Mouse (Mus musculus) embryonic facial prominence, embryonic 11.5 days (tissue): ENCODE data around the gene Mmrn2. TPM values are rescaled to one million over a fixed set of nuclear protein-coding genes. Genes with fewer than 3 reads are reported as not detected.
"Not testable (repeated sequence)": the region's sequence is repeated elsewhere in the genome, so short reads cannot be mapped to it uniquely, and the experiment has no call there.

Source experiments
- ATAC-seq: fragments of 200-750 bp; cut with Nextera tagmentation; replicated peaks from 2 replicates; pipeline ENCODE4 v1.8.0; 2017; ENCODE audit warnings: low read depth; ENCODE audit not compliant: insufficient number of reproducible peaks, low FRiP score, low TSS enrichment
- DNase-seq: peaks from one replicate; pipeline ENCODE4 v3.0.0-alpha.2; 2015; ENCODE audit warnings: low spot score
- H3K27ac ChIP-seq: fragments of 300-500 bp; sonication (generic); replicated peaks from 2 replicates; pipeline ENCODE4 v1.5.1; 2014; ENCODE audit warnings: mild to moderate bottlenecking, low read depth, low read length, control low read depth
- H3K27me3 ChIP-seq: fragments of 300-500 bp; sonication (generic); 2 replicates; pipeline ENCODE4 v1.6.1; 2014; ENCODE audit warnings: mild to moderate bottlenecking, low read length, moderate library complexity, mixed read lengths; ENCODE audit not compliant: control insufficient read depth, insufficient read depth
- H3K36me3 ChIP-seq: fragments of 300-500 bp; sonication (generic); replicated peaks from 2 replicates; pipeline ENCODE4 v1.6.1; 2014; ENCODE audit warnings: low read depth, mild to moderate bottlenecking, low read length, moderate library complexity, mixed read lengths; ENCODE audit not compliant: control insufficient read depth, insufficient read depth
- H3K4me1 ChIP-seq: fragments of 300-500 bp; sonication (generic); 2 replicates; pipeline ENCODE4 v1.6.1; 2014; ENCODE audit warnings: low read length, mixed read lengths; ENCODE audit not compliant: control insufficient read depth, insufficient read depth
- H3K4me2 ChIP-seq: fragments of 300-500 bp; sonication (generic); 2 replicates; pipeline ENCODE4 v1.6.1; 2014; ENCODE audit warnings: low read depth, mild to moderate bottlenecking, control low read depth, low read length, moderate library complexity
- H3K4me3 ChIP-seq: fragments of 300-500 bp; sonication (generic); 2 replicates; pipeline ENCODE4 v1.5.1; 2014; ENCODE audit warnings: low read depth, low read length, control low read depth
- H3K9ac ChIP-seq: fragments of 300-500 bp; sonication (generic); replicated peaks from 2 replicates; pipeline ENCODE4 v1.6.1; 2014; ENCODE audit warnings: mild to moderate bottlenecking, control low read depth, low read length
- H3K9me3 ChIP-seq: fragments of 300-500 bp; sonication (generic); replicated peaks from 2 replicates; pipeline ENCODE4 v1.6.1; 2016; ENCODE audit warnings: mild to moderate bottlenecking, low read length, inconsistent platforms, mixed read lengths; ENCODE audit not compliant: control insufficient read depth
- WGBS: fragments of 180-500 bp; shearing (Covaris S2); extraction: QIAGEN DNeasy Blood & Tissue Kit; methylation state at CpG from one replicate; pipeline ENCODE4 v1.1.7; 2014; 5-methylcytosine and 5-hydroxymethylcytosine counted together
- polyA plus RNA-seq: library from polyadenylated mRNA; unstranded; fragments of >200 nt; fragmentation: Nextera tagmentation; extraction: Ambion mirVana; gene quantifications from 2 replicates; pipeline ENCODE4 v1.2.1, GENCODE M21; 2014

The Mmrn2 gene
- polyA plus RNA-seq, 1 experiment from 2014 or later = 5.4 TPM

DNA sequence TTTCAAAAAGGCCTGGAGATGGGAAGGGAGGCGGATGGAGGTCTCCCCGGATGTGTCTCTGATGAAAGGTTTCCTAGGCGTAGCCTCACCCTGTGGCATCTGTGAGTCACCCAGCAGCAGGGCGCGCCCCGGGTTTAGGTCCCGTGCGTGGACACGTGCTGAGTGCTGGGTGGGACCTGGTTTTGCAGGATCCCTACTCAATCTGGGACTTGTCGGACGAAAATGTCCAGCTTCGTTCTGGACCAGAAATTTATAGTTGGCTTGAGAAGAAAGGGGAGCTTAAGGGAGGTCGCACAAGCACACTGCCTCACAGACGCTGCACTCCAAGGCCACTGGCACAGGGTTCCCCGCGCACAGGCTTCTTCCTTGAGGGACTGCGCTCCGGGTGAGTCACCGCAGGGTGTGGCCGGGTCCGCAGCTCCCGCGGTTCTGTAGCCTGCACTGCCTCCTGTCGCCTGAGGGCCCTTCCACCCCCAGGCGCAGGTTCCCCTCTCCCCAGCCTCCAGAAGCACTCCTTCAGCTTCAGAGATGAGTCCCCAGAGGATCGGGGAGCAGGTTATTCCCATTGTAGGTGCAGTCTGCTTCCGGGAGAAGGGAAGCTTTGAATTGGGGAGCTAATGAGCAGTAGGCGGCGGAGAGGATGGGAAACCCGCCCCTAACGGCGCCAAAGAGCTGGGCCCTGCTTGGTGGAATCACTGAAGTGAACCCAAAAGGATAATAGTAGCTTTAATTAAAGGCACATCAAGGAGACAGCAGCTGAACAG is 11.6 kb upstream of the Mmrn2 start:
- peak overlapping the region; percentile 32 for H3K4me3 ChIP-seq
- peak; percentile 82 for ATAC-seq
- 2% methylated on average over 32 of the region's 32 CpGs for WGBS
- H3K27ac ChIP-seq = no peak overlapping the region
- peak; percentile 58 for DNase-seq
- no peaks in the 10 kb centered on the region for H3K36me3 ChIP-seq
- H3K9me3 ChIP-seq = no peaks in the 10 kb centered on the region
- peak overlapping the region; percentile 54 for H3K9ac ChIP-seq
- H3K4me1 ChIP-seq = no peaks in the 10 kb centered on the region
- H3K4me2 ChIP-seq = peak overlapping the region; percentile 67
- H3K27me3 ChIP-seq = peaks cover 6% of the 10 kb centered on the region

DNA sequence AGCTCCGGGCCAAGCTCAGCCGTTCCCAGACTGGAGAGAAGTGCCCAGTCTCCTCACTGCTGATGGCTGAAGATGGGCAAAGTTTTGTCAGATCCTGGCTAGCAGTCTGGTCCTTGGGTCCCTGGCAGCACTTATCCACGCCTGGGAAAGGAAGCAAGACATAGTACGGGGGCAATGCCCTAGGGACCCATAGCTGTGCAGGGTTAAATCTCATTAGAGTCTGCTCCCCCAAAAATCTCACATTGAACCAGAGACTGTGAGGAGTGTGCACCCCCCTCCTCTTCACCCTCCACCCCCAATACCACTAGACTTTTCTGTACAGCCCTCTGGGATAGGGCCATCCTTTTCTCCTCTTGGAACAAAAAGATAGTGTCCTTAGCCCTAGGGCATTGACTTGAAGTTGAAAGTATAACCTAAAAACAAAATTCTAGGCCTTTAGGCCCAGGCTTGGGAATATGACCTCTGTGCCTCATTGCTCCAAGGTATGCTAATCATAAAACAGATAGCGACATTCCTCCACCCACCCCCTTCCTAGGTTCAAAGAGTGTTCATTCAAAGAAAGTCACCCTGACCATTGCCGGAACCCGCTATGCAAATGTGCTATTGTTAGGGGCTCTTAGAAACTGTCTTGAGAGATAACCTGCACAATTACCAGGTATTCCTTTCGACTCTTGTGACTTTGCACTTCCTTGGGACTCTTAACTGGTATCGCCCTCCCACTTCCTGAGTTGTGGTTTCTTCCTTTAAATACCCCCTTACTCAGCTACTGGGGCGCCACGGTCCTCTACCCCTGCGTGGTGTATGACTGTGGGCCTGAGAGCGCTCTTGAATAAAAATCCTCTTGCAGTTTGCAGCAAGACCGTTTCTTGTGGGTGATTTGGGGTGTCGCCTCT is 10.8 kb upstream of the Mmrn2 start:
- WGBS = 76% methylated on average over 15 of the region's 15 CpGs
- not testable (repeated sequence) for H3K4me1 ChIP-seq, ATAC-seq, DNase-seq, H3K27ac ChIP-seq, H3K9me3 ChIP-seq, H3K27me3 ChIP-seq, H3K36me3 ChIP-seq, H3K9ac ChIP-seq
- Histone ChIP-seq H3K4me3 (peak overlapping the region; percentile 32), H3K4me2 (peak overlapping the region; percentile 67)

DNA sequence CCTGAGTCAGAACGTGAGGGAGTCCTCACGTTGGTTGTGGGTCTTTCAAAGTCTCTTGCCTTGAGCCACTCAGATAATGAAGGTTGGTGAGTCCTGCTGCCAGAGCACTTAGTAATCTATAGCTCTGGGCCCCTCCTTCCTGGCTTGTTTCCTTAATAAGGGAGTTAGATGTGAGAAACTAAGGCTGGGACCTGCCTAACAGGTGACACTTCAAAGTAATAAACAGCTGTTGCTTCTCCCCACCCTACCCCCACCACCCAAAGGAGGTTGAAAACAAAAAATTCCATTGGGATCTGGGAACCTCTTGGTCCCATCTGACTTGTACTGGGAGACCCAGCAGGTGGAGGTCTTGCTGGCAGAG is 10.1 kb upstream of the Mmrn2 start:
- Histone ChIP-seq H3K9ac (no peak overlapping the region), H3K36me3 (no peaks in the 10 kb centered on the region), H3K9me3 (no peaks in the 10 kb centered on the region), H3K4me2 (no peak overlapping the region), H3K4me3 (no peak overlapping the region), H3K4me1 (no peaks in the 10 kb centered on the region), H3K27ac (no peak overlapping the region), H3K27me3 (peaks cover 6% of the 10 kb centered on the region)
- ATAC-seq (no peak), DNase-seq (no peak)
- WGBS = 95% methylated on average over 2 of the region's 2 CpGs

DNA sequence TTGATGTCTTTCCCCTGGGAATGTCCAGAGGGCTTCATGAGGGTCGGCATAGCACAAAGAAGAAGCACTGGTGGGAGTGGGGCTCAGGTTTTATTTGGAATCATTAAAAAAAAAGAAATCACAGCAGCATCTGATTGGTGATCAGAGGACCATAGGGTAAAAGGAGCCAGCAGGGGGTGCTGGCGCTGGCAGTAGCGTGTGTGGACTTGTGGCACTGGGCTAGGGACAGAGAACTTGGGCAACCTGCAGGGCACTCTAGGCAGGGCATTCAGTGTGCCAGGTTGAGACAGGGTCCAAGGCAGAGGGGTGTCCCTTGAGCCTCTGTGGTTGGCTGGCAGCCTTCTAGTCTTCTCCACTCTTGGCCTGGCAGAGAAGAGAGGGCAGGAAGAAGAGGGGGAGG is 5.1 kb upstream of the Mmrn2 start:
- no peak for ATAC-seq

DNA sequence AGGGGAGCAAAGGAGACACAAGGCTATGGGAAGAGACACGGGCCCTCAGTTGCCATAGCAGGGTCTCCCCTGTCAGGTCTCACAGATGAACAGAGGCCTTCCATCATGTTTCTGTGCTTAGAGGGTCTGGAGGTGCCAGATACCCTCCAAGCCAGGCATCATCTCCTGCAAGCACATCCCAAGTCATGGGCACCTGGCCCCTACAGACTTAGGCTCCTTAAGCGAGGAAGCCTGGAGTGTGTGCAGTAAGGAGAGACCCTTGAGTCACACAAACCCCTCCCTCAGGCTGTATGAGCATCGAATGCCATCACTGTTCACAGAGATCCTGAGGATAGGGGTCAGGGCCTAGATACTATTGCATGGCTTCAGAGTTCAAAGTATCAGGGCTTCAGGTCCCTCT is 4.3 kb upstream of the Mmrn2 start:
- DNase-seq (no peak), ATAC-seq (no peak)
- Histone ChIP-seq H3K27ac (no peak overlapping the region), H3K36me3 (no peaks in the 10 kb centered on the region), H3K4me3 (no peak overlapping the region), H3K9ac (no peak overlapping the region), H3K4me1 (no peaks in the 10 kb centered on the region), H3K27me3 (no peaks in the 10 kb centered on the region; the same call in 1 of the 2 replicates), H3K4me2 (no peak overlapping the region), H3K9me3 (no peaks in the 10 kb centered on the region)
- 79% methylated on average over 3 of the region's 3 CpGs for WGBS

More for the DNA sequence above, 5.1 kb upstream of the Mmrn2 start:
- Histone ChIP-seq H3K27me3 (no peaks in the 10 kb centered on the region; the same call in 1 of the 2 replicates), H3K4me2 (no peak overlapping the region), H3K9ac (no peak overlapping the region; the same call in 1 of the 2 replicates), H3K27ac (no peak overlapping the region), H3K4me1 (no peaks in the 10 kb centered on the region), H3K9me3 (no peaks in the 10 kb centered on the region), H3K4me3 (no peak overlapping the region), H3K36me3 (no peaks in the 10 kb centered on the region)
- DNase-seq = no peak
- 53% methylated on average over 3 of the region's 3 CpGs for WGBS

DNA sequence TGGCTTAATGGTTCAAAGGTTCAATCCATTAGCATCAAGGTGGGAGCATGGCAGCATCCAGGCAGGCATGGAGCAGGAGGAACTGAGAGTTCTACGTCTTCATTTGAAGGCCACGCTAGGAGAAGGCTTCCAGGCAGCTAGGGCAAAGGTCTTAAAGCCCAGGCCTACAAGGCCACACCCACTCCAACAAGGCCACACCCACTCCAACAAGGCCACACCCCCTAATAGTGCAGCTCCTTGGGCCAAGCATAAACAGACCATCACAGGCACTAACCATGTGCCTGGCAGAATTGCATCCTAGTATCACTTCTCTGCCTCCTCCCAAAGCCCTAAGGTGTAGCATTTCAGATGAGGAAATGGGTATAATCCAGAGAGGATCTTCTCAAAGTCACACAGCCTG is 3.5 kb upstream of the Mmrn2 start:
- Histone ChIP-seq H3K4me2 (no peak overlapping the region), H3K4me3 (no peak overlapping the region), H3K27ac (no peak overlapping the region), H3K27me3 (no peaks in the 10 kb centered on the region; the same call in 1 of the 2 replicates), H3K4me1 (no peaks in the 10 kb centered on the region), H3K9me3 (no peaks in the 10 kb centered on the region), H3K9ac (no peak overlapping the region), H3K36me3 (no peaks in the 10 kb centered on the region)
- 74% methylated on average over 2 of the region's 2 CpGs for WGBS
- DNase-seq (no peak), ATAC-seq (no peak)

DNA sequence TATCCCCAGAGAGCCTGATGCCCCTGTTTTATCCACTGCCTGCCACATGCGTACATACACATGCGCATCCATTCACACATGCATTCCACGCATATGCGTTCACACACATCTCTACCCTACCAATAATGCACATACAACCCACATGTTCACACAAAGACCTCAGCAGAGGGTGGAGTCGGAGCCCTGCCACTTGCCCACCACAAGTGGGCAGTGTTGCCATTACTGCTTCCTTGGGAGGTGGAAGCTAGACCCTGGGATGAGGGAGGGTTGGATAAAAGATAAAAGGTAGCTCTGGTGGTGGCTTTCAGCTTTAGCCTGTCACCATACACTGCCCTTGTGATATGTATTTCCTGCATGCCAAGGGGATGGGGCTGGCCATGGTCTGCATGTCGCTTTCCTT is 2.6 kb upstream of the Mmrn2 start:
- Histone ChIP-seq H3K27me3 (no peaks in the 10 kb centered on the region; the same call in 1 of the 2 replicates), H3K9ac (no peak overlapping the region), H3K4me3 (no peak overlapping the region), H3K9me3 (no peaks in the 10 kb centered on the region), H3K4me1 (no peaks in the 10 kb centered on the region), H3K4me2 (no peak overlapping the region), H3K27ac (no peak overlapping the region), H3K36me3 (no peaks in the 10 kb centered on the region)
- DNase-seq (peak; percentile 52), ATAC-seq (no peak)
- WGBS = 77% methylated on average over 6 of the region's 6 CpGs

DNA sequence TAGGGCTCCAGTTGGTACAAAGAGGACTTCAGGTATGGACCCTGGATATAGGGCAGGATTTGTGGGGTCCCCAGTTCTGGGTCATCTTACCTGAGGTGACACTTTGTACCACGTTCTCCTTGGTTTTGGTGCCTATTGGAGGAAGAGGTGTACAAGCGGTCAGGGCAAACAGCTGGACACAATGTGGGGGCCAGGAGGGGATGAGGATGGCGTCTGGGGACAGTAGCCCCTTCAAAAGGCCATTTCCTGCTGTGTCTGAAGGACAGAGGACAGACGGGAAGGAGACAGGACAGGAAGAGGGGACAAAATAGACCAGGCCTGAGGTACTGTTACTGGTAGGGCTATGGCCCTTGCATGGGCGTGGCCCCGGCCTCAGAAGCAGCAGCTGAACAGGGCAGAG is 1.7 kb upstream of the Mmrn2 start:
- H3K9ac ChIP-seq = no peak overlapping the region
- no peak overlapping the region for H3K4me2 ChIP-seq
- no peaks in the 10 kb centered on the region for H3K9me3 ChIP-seq
- H3K27me3 ChIP-seq = no peaks in the 10 kb centered on the region; the same call in 1 of the 2 replicates
- no peak overlapping the region for H3K27ac ChIP-seq
- no peak overlapping the region for H3K4me3 ChIP-seq
- no peaks in the 10 kb centered on the region for H3K36me3 ChIP-seq
- no peak for ATAC-seq
- WGBS = 62% methylated on average over 6 of the region's 6 CpGs
- H3K4me1 ChIP-seq = no peaks in the 10 kb centered on the region
- no peak for DNase-seq
